Mouse (Mus musculus) neural tube, embryonic 15.5 days (tissue): ENCODE results near the gene Abhd14a. TPM values are rescaled to one million over a fixed set of nuclear protein-coding genes. Genes with fewer than 3 reads are reported as not detected.

ENCODE experiments used
- ATAC-seq: fragments of 200-750 bp; cut with Nextera tagmentation; 2 replicates; pipeline ENCODE4 v1.8.0; 2017; ENCODE audit warnings: mild to moderate bottlenecking, moderate TSS enrichment, moderate library complexity; ENCODE audit not compliant: low FRiP score
- H3K27ac ChIP-seq: fragments of 300-500 bp; sonication (generic); replicated peaks from 2 replicates; pipeline ENCODE4 v1.5.1; 2015; ENCODE audit warnings: mild to moderate bottlenecking, inconsistent platforms
- H3K27me3 ChIP-seq: fragments of 300-500 bp; sonication (generic); replicated peaks from 2 replicates; pipeline ENCODE4 v1.6.1; 2015; ENCODE audit warnings: inconsistent platforms
- H3K36me3 ChIP-seq: fragments of 300-500 bp; sonication (generic); 2 replicates; pipeline ENCODE4 v1.6.1; 2015; ENCODE audit warnings: inconsistent platforms
- H3K4me1 ChIP-seq: fragments of 300-500 bp; sonication (generic); 2 replicates; pipeline ENCODE4 v1.6.1; 2015; ENCODE audit warnings: inconsistent platforms
- H3K4me2 ChIP-seq: fragments of 300-500 bp; sonication (generic); 2 replicates; pipeline ENCODE4 v1.6.1; 2015; ENCODE audit warnings: inconsistent platforms, mild to moderate bottlenecking, moderate library complexity
- H3K4me3 ChIP-seq: fragments of 300-500 bp; sonication (generic); replicated peaks from 2 replicates; pipeline ENCODE4 v1.5.1; 2015; ENCODE audit warnings: mild to moderate bottlenecking, inconsistent platforms
- H3K9ac ChIP-seq: fragments of 300-500 bp; sonication (generic); replicated peaks from 2 replicates; pipeline ENCODE4 v1.6.1; 2015; ENCODE audit warnings: mild to moderate bottlenecking, inconsistent platforms
- H3K9me3 ChIP-seq: fragments of 300-500 bp; sonication (generic); replicated peaks from 2 replicates; pipeline ENCODE4 v1.6.1; 2016; ENCODE audit warnings: inconsistent platforms
- WGBS: fragments of 180-500 bp; shearing (Covaris S2); methylation state at CpG from one replicate; pipeline ENCODE4 v1.1.7; 2015; ENCODE audit warnings: mixed read lengths; 5-methylcytosine and 5-hydroxymethylcytosine counted together
- polyA plus RNA-seq: library from polyadenylated mRNA; unstranded; fragments of >200 nt; fragmentation: Nextera tagmentation; extraction: Ambion mirVana; gene quantifications from 2 replicates; pipeline ENCODE4 v1.2.1, GENCODE M21; 2015

Abhd14a gene
- polyA plus RNA-seq, 1 experiment from 2014 or later: 77.0 TPM

DNA sequence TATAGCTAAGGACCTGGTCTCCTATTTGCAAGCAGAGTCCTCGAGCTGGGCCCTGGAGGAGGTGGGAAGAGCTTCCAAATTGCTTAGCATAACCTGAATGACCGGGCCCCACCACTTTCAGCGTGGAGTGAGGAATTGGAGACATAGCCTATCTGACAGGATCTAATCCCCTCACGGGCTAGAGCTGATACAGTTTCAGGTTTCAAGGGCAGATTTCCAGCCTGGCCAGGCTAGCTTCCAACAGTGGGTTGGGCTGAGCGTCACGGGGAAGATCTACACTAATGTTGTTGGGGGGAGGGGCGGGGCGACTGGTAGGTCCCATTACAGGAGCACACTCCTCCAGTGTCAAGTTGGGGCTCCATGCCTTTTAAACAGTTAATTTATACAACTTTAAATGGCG, 3.2 kb upstream of the Abhd14a start:
- Histone ChIP-seq H3K27ac (no peak overlapping the region), H3K4me3 (no peak overlapping the region), H3K9me3 (no peaks in the 10 kb centered on the region), H3K36me3 (no peaks in the 10 kb centered on the region), H3K4me1 (peaks cover 80% of the 10 kb centered on the region), H3K4me2 (no peak overlapping the region), H3K27me3 (no peaks in the 10 kb centered on the region), H3K9ac (no peak overlapping the region)
- WGBS: 19% methylated on average over 9 of the region's 9 CpGs
- no peak for ATAC-seq

DNA sequence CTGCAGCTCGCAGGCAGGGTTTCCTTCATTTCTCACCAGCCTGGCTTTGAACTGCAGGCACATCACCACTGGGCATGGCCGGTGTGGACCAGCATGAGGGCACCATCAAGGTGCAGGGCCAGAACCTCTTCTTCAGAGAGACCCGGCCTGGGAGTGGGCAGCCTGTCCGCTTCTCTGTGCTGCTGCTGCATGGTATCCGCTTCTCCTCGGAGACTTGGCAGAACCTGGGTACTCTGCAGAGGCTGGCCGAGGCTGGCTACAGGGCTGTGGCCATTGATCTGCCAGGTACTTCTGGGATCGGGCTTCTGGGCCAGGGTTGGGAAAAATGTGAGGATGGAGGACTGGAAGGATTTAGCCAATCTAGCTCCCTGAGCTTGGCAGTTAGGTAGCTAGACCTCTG, 2.5 kb upstream of the Abhd14a start:
- H3K27me3 ChIP-seq: no peaks in the 10 kb centered on the region
- no peak overlapping the region for H3K4me2 ChIP-seq
- H3K36me3 ChIP-seq: no peaks in the 10 kb centered on the region
- no peak for ATAC-seq
- no peak overlapping the region for H3K27ac ChIP-seq
- no peak overlapping the region for H3K4me3 ChIP-seq
- H3K9ac ChIP-seq: 0 out of 2 replicates have a peak overlapping the region, but pooled peaks have one; percentile 23
- no peaks in the 10 kb centered on the region for H3K9me3 ChIP-seq
- peaks cover 74% of the 10 kb centered on the region for H3K4me1 ChIP-seq
- 90% methylated on average over 8 of the region's 8 CpGs for WGBS

DNA sequence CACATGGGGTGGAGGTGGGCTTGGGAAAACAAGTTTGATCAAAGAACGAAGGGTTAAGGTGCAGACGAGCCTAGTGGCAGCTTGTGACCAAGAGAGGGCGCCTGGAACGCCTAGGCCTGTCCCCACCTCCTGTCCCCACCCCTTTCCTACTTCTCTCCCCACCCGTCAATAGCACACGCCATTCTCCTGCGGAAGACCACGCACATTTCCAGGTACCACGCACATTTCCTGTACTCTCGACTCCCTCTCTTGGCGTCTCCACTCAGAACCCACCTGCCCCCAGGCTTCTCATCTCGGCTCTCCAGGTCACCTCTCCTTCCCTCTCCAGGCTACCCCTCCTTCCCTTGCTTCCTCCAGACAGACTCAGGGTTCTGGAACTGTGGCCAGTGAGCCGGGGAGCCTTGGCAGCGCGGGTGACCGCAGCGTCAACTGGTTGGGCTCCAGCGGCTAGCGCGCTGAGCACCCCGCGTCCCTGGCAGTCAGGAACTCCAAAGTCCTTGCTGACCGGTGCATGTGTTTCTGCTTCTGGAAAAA, 1.1 kb upstream of the Abhd14a start:
- Histone ChIP-seq H3K9me3 (no peaks in the 10 kb centered on the region), H3K4me3 (peak overlapping the region; percentile 64), H3K27me3 (no peaks in the 10 kb centered on the region), H3K36me3 (no peaks in the 10 kb centered on the region), H3K9ac (peak overlapping the region; percentile 52), H3K27ac (peak overlapping the region; percentile 81), H3K4me1 (peaks cover 66% of the 10 kb centered on the region), H3K4me2 (peak overlapping the region; percentile 75)
- WGBS: 2% methylated on average over 23 of the region's 23 CpGs
- peak; percentile 67 for ATAC-seq

GRCm38 (mm10) chr9:106447951-106448350, 473 bp upstream of the Abhd14a start:
- no peaks in the 10 kb centered on the region for H3K9me3 ChIP-seq
- H3K9ac ChIP-seq: peak overlapping the region; percentile 63
- peak overlapping the region; percentile 75 for H3K4me2 ChIP-seq
- H3K27me3 ChIP-seq: no peaks in the 10 kb centered on the region
- peaks cover 62% of the 10 kb centered on the region for H3K4me1 ChIP-seq
- 45% methylated on average over 9 of the region's 9 CpGs for WGBS
- H3K27ac ChIP-seq: peak overlapping the region; percentile 81
- peak overlapping the region; percentile 64 for H3K4me3 ChIP-seq
- peak; percentile 16; the same call in 1 of the 2 replicates for ATAC-seq
- no peaks in the 10 kb centered on the region for H3K36me3 ChIP-seq

GRCm38 (mm10) chr9:106444836-106445235, 2.6 kb downstream of the Abhd14a start:
- no peaks in the 10 kb centered on the region for H3K27me3 ChIP-seq
- H3K4me1 ChIP-seq: peaks cover 39% of the 10 kb centered on the region
- no peak overlapping the region for H3K4me2 ChIP-seq
- H3K4me3 ChIP-seq: no peak overlapping the region
- 76% methylated on average over 4 of the region's 4 CpGs for WGBS
- H3K9me3 ChIP-seq: no peaks in the 10 kb centered on the region
- H3K27ac ChIP-seq: no peak overlapping the region
- H3K36me3 ChIP-seq: peaks cover 5% of the 10 kb centered on the region
- ATAC-seq: no peak
- no peak overlapping the region for H3K9ac ChIP-seq

- H3K27me3 ChIP-seq: no peaks in the 10 kb centered on the region
- H3K27ac ChIP-seq: no peak overlapping the region
- no peak overlapping the region for H3K4me3 ChIP-seq
- no peak overlapping the region for H3K4me2 ChIP-seq
- no peak for ATAC-seq
- no peaks in the 10 kb centered on the region for H3K9me3 ChIP-seq
- WGBS: 82% methylated on average over 5 of the region's 5 CpGs
- H3K9ac ChIP-seq: no peak overlapping the region
- H3K4me1 ChIP-seq: peaks cover 35% of the 10 kb centered on the region
- peaks cover 5% of the 10 kb centered on the region for H3K36me3 ChIP-seq
Measured at GRCm38 (mm10) chr9:106442680-106443079, 4.8 kb downstream of the Abhd14a start.

DNA sequence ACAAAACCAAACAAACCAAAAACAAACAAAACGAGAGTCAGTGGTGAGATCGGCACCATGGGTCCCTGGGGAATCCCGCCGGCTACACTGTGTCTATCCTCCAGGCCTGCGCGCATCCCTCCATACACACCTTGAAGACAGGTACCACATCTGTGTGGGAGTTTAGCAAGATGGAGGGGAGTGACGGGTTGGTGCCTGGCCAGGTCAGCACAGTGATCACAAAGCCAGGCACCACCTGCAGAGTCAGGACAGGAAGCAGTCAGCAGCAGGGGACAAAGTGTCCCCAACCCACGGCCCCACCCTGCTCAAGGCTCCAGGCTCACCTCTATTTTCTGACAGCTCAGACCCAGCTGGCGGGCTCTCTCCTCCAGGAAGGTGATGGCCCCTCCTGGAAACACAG, 10.9 kb downstream of the Abhd14a start:
- no peak for ATAC-seq
- WGBS: 90% methylated on average over 9 of the region's 9 CpGs
- Histone ChIP-seq H3K27ac (no peak overlapping the region), H3K36me3 (peaks cover 21% of the 10 kb centered on the region), H3K9me3 (no peaks in the 10 kb centered on the region), H3K27me3 (no peaks in the 10 kb centered on the region), H3K4me2 (no peak overlapping the region), H3K4me1 (peaks cover 39% of the 10 kb centered on the region), H3K4me3 (no peak overlapping the region), H3K9ac (peak overlapping the region; percentile 7; the same call in 1 of the 2 replicates)

GRCm38 (mm10) chr9:106433389-106433788, 14.1 kb downstream of the Abhd14a start:
- H3K9me3 ChIP-seq: no peaks in the 10 kb centered on the region
- H3K4me2 ChIP-seq: no peak overlapping the region
- 83% methylated on average over 7 of the region's 7 CpGs for WGBS
- peaks cover 25% of the 10 kb centered on the region for H3K36me3 ChIP-seq
- H3K27ac ChIP-seq: no peak overlapping the region
- H3K9ac ChIP-seq: no peak overlapping the region
- ATAC-seq: no peak
- H3K27me3 ChIP-seq: no peaks in the 10 kb centered on the region
- no peak overlapping the region for H3K4me3 ChIP-seq
- peaks cover 46% of the 10 kb centered on the region for H3K4me1 ChIP-seq

DNA sequence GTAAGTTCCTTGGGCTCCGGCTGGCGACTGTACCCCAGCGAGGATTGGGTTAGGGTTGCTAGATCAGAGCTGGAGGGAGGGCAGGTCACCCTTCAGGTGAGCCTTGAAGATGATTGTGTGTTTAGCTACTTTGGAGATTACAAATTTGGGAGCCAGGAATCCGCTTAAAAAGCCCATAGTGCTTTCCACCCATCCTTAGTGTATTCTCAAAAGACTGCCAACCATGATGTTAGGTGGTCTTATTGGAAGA, 17.5 kb downstream of the Abhd14a start:
- WGBS: 2% methylated on average over 4 of the region's 4 CpGs
- Histone ChIP-seq H3K4me2 (peak overlapping the region; percentile 62), H3K36me3 (peaks cover 25% of the 10 kb centered on the region), H3K4me1 (peaks cover 25% of the 10 kb centered on the region), H3K9me3 (no peaks in the 10 kb centered on the region), H3K4me3 (peak overlapping the region; percentile 81), H3K27me3 (no peaks in the 10 kb centered on the region), H3K9ac (peak overlapping the region; percentile 94), H3K27ac (peak overlapping the region; percentile 91)
- ATAC-seq: no peak

GRCm38 (mm10) chr9:106429221-106430014, 18.1 kb downstream of the Abhd14a start, which contains the start of gene Rpl29:
Rpl29 (plus strand) TSS chr9:106429454.
- Histone ChIP-seq H3K9ac (peak within 1 kb of the TSS; percentile 94), H3K4me3 (peak within 1 kb of the TSS; percentile 81), H3K4me2 (peak within 1 kb of the TSS; percentile 62), H3K27ac (peak within 1 kb of the TSS; percentile 91), H3K9me3 (no peaks in the 10 kb centered on the region), H3K36me3 (peaks cover 25% of the 10 kb centered on the region), H3K27me3 (no peaks in the 10 kb centered on the region), H3K4me1 (peaks cover 25% of the 10 kb centered on the region)
- under 1% methylated on average over 55 of the region's 55 CpGs for WGBS
- ATAC-seq: peak; percentile 89

DNA sequence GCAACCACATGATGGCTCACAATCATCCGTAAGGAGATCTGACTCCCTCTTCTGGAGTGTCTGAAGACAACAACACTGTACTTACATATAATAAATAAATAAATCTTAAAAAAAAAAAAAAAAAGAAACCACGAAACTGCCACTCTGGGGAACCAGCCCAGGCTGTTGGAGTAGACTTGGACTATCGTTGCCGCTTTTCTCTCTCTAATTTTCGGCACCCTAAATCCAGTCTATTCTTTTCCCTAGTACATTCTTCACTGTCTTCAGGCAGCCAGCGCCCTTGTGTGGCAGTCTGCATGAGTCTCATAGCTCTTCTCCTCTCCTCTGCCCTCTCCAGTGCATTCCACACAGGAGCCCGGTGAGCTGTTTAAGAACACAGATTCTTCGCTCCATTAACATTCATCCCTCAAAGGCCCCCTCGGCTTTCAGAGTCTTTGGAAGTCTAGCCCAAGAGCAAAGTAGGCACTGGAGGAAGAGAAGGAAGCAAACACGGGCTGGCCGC, 18.7 kb downstream of the Abhd14a start:
- ATAC-seq: peak; percentile 69
- Histone ChIP-seq H3K9ac (peak overlapping the region; percentile 50), H3K27ac (peak overlapping the region; percentile 91), H3K36me3 (peaks cover 25% of the 10 kb centered on the region), H3K4me2 (peak overlapping the region; percentile 62), H3K4me3 (peak overlapping the region; percentile 81), H3K9me3 (no peaks in the 10 kb centered on the region), H3K27me3 (no peaks in the 10 kb centered on the region), H3K4me1 (peaks cover 25% of the 10 kb centered on the region)
- 13% methylated on average over 11 of the region's 11 CpGs for WGBS

GRCm38 (mm10) chr9:106421865-106422160, 25.7 kb downstream of the Abhd14a start:
- Histone ChIP-seq H3K9ac (no peak overlapping the region), H3K4me1 (peaks cover 36% of the 10 kb centered on the region), H3K27ac (no peak overlapping the region), H3K36me3 (no peaks in the 10 kb centered on the region), H3K9me3 (no peaks in the 10 kb centered on the region), H3K27me3 (no peaks in the 10 kb centered on the region; the same call in 1 of the 2 replicates), H3K4me3 (no peak overlapping the region), H3K4me2 (peak overlapping the region; percentile 41)
- 0% methylated on average over 3 of the region's 3 CpGs for WGBS
- peak; percentile 71; the same call in 1 of the 2 replicates for ATAC-seq
